Mouse (Mus musculus) forebrain, embryonic 16.5 days (tissue): ENCODE results near the gene Sde2. TPM values are rescaled to one million over a fixed set of nuclear protein-coding genes. Genes with fewer than 3 reads are reported as not detected.
A peak's percentile ranks its signal among the peaks of the same experiment; 100 is the strongest.

Experiments
- ATAC-seq: fragments of 200-750 bp; cut with Nextera tagmentation; 2 replicates; pipeline ENCODE4 v1.8.0; 2017; ENCODE audit warnings: mild to moderate bottlenecking, moderate library complexity
- H3K27ac ChIP-seq: fragments of 300-500 bp; sonication (generic); 2 replicates; pipeline ENCODE4 v1.5.1; 2014; ENCODE audit warnings: low read length, control low read depth
- H3K27me3 ChIP-seq: fragments of 300-500 bp; sonication (generic); replicated peaks from 2 replicates; pipeline ENCODE4 v1.6.1; 2014; ENCODE audit warnings: low read length; ENCODE audit not compliant: control insufficient read depth, insufficient read depth
- H3K36me3 ChIP-seq: fragments of 300-500 bp; sonication (generic); 2 replicates; pipeline ENCODE4 v1.6.1; 2014; ENCODE audit not compliant: control insufficient read depth, insufficient read depth
- H3K4me1 ChIP-seq: fragments of 300-500 bp; sonication (generic); replicated peaks from 2 replicates; pipeline ENCODE4 v1.6.1; 2014; ENCODE audit warnings: low read length; ENCODE audit not compliant: control insufficient read depth, insufficient read depth
- H3K4me2 ChIP-seq: fragments of 300-500 bp; sonication (generic); 2 replicates; pipeline ENCODE4 v1.6.1; 2014; ENCODE audit warnings: mild to moderate bottlenecking, low read length, control low read depth
- H3K4me3 ChIP-seq: fragments of 300-500 bp; sonication (generic); replicated peaks from 2 replicates; pipeline ENCODE4 v1.5.1; 2014; ENCODE audit warnings: mild to moderate bottlenecking, low read length, control low read depth
- H3K9ac ChIP-seq: fragments of 300-500 bp; sonication (generic); replicated peaks from 2 replicates; pipeline ENCODE4 v1.6.1; 2014; ENCODE audit warnings: low read depth, low read length, control low read depth
- H3K9me3 ChIP-seq: fragments of 300-500 bp; sonication (generic); 2 replicates; pipeline ENCODE4 v1.6.1; 2016; ENCODE audit warnings: low read length; ENCODE audit not compliant: control insufficient read depth
- WGBS: fragments of 180-500 bp; shearing (Covaris S2); extraction: QIAGEN DNeasy Blood & Tissue Kit; methylation state at CpG from one replicate; pipeline ENCODE4 v1.1.7; 2014; 5-methylcytosine and 5-hydroxymethylcytosine counted together
- polyA plus RNA-seq: library from polyadenylated mRNA; unstranded; fragments of >200 nt; fragmentation: Nextera tagmentation; extraction: Ambion mirVana; gene quantifications from 2 replicates; pipeline ENCODE4 v1.2.1, GENCODE M21; 2015

Gene Sde2
- 36.6 and 41.9 TPM in 2 replicates for polyA plus RNA-seq

DNA sequence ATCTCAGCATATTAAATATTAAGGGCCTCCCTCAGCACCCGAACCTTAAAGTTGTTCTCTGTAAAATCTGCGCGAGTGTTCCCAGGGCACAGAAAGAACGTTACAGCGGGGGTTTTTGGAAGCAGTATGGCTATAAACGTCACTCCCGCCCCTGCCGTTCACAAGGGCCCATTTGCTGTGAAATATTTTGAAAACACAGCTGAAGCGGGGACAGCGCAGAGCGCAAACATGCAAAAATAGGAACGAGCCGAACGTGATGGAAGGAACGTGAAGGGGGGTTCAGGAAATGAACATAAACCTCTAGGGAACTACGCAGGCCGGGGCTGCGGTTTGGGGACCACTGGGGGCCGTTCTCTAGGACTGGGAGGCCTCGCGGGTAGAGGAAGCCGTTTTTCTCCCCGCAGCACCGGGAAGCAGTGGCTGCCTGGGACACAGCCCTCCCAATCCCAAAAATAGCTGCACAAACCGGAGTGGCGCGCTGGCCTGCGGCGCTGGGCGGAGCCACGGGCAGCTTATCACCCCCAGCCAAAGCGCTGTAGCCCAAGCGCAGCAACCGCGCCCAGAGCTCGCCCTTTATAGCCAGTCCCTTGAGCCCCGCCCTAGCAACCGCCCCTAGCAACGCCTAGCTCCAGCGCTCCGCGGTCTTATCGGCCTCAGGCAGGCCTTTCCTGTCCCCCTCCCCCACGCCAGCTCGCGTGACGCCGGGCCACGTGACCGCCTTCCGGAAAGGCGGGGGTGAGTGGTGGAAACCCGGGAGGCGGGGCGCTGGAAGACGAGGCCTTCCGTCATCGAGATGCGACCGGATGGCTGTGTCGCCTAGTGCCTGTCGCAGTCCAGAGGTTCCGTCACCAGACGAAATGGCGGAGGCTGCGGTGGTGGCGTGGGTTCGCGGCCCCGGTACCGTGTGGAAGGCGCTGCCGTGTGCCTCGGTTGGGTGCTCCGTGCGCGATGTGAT lies at the start of gene Sde2:
Gene Sde2 (plus strand): TSS at position 812 of the 955 bp plus-strand sequence.
- H3K27me3 ChIP-seq: no peaks in the 10 kb centered on the region
- H3K9ac ChIP-seq: peak within 1 kb of the TSS; percentile 81
- under 1% methylated on average over 77 of the region's 77 CpGs for WGBS
- H3K27ac ChIP-seq: peak within 1 kb of the TSS; percentile 96
- no peaks in the 10 kb centered on the region for H3K9me3 ChIP-seq
- peak within 1 kb of the TSS; percentile 76 for H3K4me2 ChIP-seq
- peaks cover 29% of the 10 kb centered on the region for H3K4me1 ChIP-seq
- H3K4me3 ChIP-seq: peak within 1 kb of the TSS; percentile 75
- peak; percentile 96 for ATAC-seq
- H3K36me3 ChIP-seq: no peaks in the 10 kb centered on the region

DNA sequence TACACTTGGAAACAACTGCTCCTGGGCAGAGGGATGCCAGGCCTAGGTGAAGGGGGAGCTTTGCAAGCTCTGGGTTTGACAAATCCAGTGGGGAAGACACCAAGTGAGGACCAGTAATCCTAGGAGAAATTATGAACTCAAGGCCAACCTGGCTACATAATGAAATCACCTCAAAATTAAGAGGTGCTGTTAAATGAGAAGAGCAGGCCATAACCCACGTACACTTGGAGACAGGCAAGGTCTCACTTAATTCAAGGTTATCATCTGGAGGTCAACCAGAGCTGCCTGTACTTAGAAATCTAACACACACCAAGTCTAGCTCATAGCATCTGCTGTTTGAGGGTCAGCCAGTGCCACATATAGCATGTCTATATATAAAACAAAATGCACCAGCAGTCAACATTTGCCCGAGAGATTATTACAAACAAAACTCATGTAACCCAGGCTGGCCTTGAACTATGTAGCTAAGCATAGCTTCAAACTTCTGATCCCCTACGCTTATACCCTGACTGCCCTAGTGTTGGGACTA lies 49.4 kb upstream of the Sde2 start:
- WGBS: 90% methylated on average over 3 of the region's 3 CpGs
- H3K36me3 ChIP-seq: peaks cover 50% of the 10 kb centered on the region
- H3K27ac ChIP-seq: no peak overlapping the region
- H3K4me3 ChIP-seq: no peak overlapping the region
- H3K9me3 ChIP-seq: no peaks in the 10 kb centered on the region
- no peak; the same call in 1 of the 2 replicates for ATAC-seq
- no peak overlapping the region for H3K4me2 ChIP-seq
- no peak overlapping the region for H3K9ac ChIP-seq
- H3K4me1 ChIP-seq: peaks cover 2% of the 10 kb centered on the region; the same call in 1 of the 2 replicates
- no peaks in the 10 kb centered on the region for H3K27me3 ChIP-seq

GRCm38 (mm10) chr1:180803881-180804280 lies 47.0 kb upstream of the Sde2 start:
- Histone ChIP-seq H3K4me3 (no peak overlapping the region), H3K27ac (no peak overlapping the region), H3K9ac (no peak overlapping the region), H3K36me3 (peaks cover 68% of the 10 kb centered on the region), H3K4me2 (no peak overlapping the region), H3K27me3 (no peaks in the 10 kb centered on the region), H3K9me3 (no peaks in the 10 kb centered on the region), H3K4me1 (peaks cover 17% of the 10 kb centered on the region)
- ATAC-seq: no peak
- 86% methylated on average over 6 of the region's 6 CpGs for WGBS

GRCm38 (mm10) chr1:180808831-180809230 lies 42.1 kb upstream of the Sde2 start:
- Histone ChIP-seq H3K36me3 (peaks cover 47% of the 10 kb centered on the region), H3K9ac (no peak overlapping the region), H3K27me3 (no peaks in the 10 kb centered on the region), H3K4me1 (peaks cover 35% of the 10 kb centered on the region), H3K4me2 (no peak overlapping the region), H3K9me3 (no peaks in the 10 kb centered on the region), H3K4me3 (no peak overlapping the region), H3K27ac (no peak overlapping the region)
- ATAC-seq: no peak
- WGBS: 73% methylated on average over 5 of the region's 5 CpGs

DNA sequence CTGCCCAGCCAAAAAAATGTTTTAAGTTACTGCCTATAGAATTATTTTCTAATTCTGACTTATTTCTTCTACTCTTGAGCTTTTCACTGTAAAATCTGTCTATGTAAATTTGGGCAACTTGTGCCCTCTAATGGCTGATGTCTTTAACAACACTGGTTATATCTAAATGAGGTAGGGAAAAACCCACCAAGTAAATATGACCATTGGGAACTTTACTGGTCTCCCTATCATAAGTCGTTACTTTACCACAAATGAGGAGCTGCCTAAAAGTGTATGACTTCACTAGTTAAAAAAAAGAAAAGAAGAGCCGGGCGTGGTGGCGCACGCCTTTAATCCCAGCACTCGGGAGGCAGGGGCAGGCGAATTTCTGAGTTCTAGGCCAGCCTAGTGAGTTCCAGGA lies 40.0 kb upstream of the Sde2 start:
- Histone ChIP-seq H3K9me3 (no peaks in the 10 kb centered on the region), H3K4me3 (peak overlapping the region; percentile 88), H3K27ac (no peak overlapping the region), H3K4me2 (peak overlapping the region; percentile 51), H3K36me3 (peaks cover 32% of the 10 kb centered on the region), H3K27me3 (no peaks in the 10 kb centered on the region), H3K9ac (no peak overlapping the region), H3K4me1 (peaks cover 51% of the 10 kb centered on the region)
- ATAC-seq: no peak
- WGBS: 64% methylated on average over 7 of the region's 7 CpGs

DNA sequence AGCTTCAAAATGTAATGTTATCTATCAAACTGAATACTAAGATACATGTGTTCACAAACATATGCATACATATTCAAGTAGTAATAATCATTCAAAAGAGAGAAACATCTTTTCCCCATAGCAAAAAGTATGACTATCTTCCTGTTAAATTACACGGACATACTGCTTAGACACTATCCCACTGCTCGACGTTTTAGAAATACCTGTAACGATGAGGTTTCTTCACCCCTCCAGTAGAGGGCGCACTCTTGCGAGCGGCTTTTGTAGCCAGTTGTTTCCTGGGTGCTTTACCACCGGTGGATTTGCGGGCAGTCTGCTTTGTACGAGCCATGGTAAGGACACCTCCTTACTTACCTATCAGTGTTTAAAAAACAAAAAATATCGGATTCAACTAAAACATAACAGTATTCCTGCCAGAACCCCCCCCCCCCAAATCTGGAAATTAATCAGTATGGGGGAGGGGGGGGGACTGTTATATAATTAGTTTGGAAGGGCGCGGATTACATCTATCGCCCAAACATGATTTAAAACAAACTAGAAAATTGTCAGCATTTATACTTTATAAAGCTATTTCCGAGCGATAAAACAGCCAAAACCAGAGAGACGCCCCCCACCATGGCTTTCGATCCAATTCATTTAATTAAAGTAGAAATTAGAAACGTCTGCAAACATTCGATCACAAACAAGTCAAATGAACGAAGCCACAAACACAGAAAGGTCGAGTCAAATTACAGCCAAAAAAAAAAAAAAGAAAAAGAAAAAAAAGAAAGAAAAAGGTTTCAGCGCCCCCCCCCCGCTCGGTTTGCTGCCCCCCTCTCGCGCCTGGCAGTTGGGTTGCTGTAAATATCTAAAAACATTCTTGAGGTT lies 39.1 kb upstream of the Sde2 start:
- Histone ChIP-seq H3K36me3 (peaks cover 24% of the 10 kb centered on the region), H3K27me3 (no peaks in the 10 kb centered on the region), H3K4me2 (peak overlapping the region; percentile 44), H3K9ac (peak overlapping the region; percentile 100), H3K27ac (peak overlapping the region; percentile 99), H3K9me3 (no peaks in the 10 kb centered on the region), H3K4me1 (peaks cover 47% of the 10 kb centered on the region), H3K4me3 (peak overlapping the region; percentile 88)
- 5% methylated on average over 27 of the region's 27 CpGs for WGBS
- ATAC-seq: no peak

GRCm38 (mm10) chr1:180812463-180813408 lies 38.2 kb upstream of the Sde2 start:
- Histone ChIP-seq H3K4me2 (peak overlapping the region; percentile 44; the same call in 1 of the 2 replicates), H3K36me3 (peaks cover 16% of the 10 kb centered on the region), H3K9me3 (no peaks in the 10 kb centered on the region), H3K27me3 (no peaks in the 10 kb centered on the region), H3K4me3 (peak overlapping the region; percentile 88), H3K27ac (peak overlapping the region; percentile 99), H3K4me1 (peaks cover 41% of the 10 kb centered on the region), H3K9ac (peak overlapping the region; percentile 100)
- under 1% methylated on average over 69 of the region's 71 CpGs for WGBS
- peak; percentile 45 for ATAC-seq

GRCm38 (mm10) chr1:180813409-180813884 lies 37.5 kb upstream of the Sde2 start:
- peaks cover 37% of the 10 kb centered on the region for H3K4me1 ChIP-seq
- peak overlapping the region; percentile 100 for H3K9ac ChIP-seq
- no peaks in the 10 kb centered on the region for H3K27me3 ChIP-seq
- peak overlapping the region; percentile 99 for H3K27ac ChIP-seq
- H3K9me3 ChIP-seq: no peaks in the 10 kb centered on the region
- ATAC-seq: peak; percentile 96
- H3K4me3 ChIP-seq: peak overlapping the region; percentile 88
- peaks cover 11% of the 10 kb centered on the region for H3K36me3 ChIP-seq
- H3K4me2 ChIP-seq: peak overlapping the region; percentile 62; the same call in 1 of the 2 replicates
- WGBS: 1% methylated on average over 30 of the region's 65 CpGs
